Mouse (Mus musculus): Measurements from ENCODE around the gene Grm8.
"Not testable (repeated sequence)": the region's sequence is repeated elsewhere in the genome, so short reads cannot be mapped to it uniquely, and the experiment has no call there.

Grm8 gene

DNA sequence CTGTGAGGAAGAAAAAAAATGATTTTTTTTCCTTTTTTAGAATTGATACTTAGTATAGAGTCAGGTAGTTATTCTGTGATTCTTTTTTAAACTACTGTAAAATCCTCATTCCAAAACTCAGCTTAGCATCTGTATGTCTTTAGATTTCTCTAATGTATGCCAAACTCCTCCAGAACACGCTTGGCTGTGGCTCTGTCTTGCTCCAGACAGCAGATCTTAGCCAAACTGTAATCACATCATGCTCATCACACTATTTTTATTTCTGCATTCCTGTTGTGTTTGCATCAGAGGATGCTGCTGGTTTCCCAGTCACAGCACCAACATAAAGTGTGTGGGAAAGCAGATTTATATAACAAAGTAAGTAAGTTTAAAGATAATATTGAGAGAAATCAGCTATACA is 249.2 kb downstream of the Grm8 start:
- DNase-seq (ENCODE audit: low spot score): no peak

DNA sequence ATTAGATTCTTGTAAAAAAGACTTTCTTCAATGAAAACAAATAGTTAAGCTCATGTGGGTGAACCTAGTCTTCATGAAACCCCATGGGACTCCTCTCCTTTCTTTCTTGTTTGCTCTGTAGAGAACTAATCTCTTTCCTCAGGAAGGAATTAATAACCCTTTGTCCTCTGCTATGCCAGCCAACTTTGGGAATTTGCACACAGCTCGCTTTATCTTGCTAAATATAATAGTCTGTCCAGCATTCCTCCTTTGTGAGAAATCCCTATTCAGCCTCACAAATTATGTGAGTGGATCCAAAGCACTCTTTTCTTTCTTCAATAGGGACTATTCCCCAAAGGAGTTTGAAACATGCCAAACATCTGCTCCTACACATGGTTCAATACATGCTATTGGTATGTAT is 285.3 kb downstream of the Grm8 start:
- no peak for DNase-seq (ENCODE audit: low spot score)

DNA sequence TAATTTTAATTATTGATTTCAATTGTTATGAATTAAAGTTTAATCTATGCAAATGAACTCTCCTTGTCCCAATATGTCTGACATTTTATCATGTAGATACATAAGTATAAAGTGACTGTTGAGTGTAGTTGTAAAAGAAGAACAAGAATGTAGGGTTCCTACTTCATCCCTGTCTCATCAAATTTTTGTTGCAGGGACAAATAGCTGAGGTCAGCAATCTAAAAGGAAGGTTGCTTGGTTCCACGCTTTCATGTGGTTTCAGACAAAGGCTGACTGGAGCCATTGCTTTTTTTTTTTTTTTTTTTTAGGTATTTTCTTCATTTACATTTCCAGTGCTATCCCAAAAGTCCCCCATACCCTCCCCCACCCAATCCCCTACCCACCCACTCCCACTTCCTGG is 298.8 kb downstream of the Grm8 start:
- DNase-seq (ENCODE audit: low spot score): no peak

DNA sequence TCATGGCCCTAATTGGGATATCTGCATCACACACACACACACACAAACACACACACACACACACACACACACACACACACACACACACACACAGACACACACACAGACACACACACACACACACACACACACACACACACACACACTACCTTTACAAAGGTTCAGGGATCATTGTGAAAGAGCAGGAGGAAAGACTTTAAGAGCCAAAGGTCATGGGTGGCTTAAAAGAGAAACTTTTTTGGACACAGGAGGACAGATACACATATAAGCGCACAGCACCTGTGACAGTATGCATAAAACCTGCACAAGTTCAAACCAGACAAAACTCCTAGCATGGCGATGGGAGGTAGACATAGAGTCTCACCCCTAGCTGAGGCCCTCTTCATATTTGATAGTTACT is 315.2 kb downstream of the Grm8 start:
- DNase-seq (ENCODE audit: low spot score): not testable (repeated sequence)

DNA sequence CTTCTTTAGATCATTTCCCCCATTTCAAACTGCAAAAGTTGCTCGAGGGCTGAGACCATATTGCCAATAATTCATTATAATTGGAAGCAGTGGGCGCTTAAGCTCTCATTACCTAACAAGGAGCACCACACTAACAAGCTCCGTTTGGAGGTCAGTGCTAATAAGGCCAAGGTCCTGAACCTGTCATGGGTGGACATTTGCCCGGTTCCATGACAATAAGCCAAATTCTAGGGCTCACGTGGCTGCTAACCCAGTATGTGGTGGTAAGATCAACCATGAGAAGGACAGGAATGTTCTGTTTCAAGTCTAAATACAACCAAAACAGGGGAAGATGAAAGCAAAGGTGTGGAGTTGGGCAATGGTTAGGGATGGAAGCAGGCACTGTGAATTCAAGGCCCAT is 322.2 kb downstream of the Grm8 start:
- no peak for DNase-seq (ENCODE audit: low spot score)

DNA sequence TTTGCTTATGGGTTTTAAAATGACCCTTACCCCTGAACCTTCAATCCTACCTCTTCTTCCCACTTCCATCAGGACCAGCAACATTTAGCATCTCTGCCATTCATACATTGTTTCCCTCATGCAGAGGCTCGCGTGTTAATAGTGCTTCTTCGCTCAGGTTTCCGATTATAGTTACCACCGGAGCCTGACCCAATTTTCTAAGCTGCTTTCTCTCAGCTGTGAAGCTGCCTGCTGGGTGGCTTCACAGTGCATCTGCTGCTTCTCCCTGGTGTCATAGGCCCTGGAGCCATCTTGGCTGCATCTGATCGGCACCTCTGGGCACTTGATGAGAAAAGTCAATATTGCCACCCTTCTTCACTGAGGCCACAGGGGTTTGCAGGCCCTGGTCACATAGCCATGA is 325.0 kb downstream of the Grm8 start:
- no peak for DNase-seq (ENCODE audit: low spot score)

DNA sequence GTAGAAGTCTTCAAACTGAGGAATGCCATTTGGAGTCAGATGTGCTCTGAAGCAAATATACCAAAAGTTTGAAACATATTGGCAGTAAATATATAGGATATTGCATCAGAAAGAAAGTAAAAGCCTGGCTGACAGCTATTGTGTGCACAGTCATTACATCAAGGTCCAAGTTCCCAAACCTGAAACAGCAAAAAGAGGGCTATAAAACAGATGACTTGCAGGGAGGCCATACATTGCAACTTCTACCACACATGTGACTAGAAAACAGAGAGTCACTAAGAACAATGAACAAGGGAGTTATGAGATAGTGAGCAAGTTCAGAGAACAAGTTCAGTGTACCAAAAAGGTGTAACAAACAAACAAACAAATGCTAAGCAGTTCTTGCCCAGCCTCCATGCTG is 328.2 kb downstream of the Grm8 start:
- no peak for DNase-seq (ENCODE audit: low spot score)

DNA sequence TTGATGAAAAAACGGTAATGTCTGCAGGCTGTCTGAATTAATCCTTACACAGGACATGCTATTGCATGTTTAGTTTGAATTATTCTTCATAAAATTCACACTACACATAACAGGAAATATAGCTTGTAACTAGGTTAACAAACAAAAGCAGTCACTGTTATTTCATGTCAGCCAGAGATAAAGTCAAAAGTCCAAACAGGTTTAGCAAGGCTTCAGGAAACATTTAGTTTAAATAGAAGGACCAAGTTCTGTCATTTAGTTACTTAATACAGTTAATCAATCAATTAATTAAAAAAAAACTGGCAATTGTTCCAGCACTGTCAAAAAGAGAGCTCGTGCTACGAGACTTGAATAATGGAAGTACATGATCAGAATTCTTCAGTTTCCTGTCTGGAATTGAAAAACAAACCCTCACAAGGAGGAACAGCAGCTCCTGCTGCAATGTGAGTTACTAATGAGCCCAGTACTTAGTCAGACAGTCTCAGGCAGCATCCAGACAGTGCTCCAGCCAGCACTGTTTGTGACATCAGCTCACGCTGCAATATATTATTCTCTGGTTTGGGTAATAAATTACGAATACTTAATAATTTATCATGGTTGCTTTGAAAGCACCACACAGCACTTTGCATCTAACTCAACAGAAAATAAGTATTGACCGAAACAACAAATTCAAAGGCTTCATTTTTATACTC is 334.0 kb downstream of the Grm8 start:
- DNase-seq (ENCODE audit: low spot score): no peak

DNA sequence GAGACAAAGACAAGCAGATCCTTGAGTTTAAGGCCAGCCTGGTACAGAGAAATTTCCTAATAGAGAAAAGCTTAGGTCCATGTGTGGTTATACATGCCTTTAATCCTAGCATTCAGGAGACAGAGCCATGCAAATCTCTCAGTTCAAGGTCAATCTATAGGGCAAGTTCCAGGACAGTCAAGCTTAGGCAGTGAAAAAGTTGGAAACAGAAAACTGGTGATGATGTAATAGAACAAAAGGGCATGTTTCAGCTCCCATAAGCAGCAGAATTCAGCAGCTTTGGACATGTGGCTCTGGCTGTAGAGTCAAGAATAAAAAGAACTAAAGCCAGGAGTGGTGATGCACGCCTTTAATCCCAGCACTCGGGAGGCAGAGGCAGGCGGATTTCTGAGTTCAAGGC is 336.2 kb downstream of the Grm8 start:
- no peak for DNase-seq (ENCODE audit: low spot score)

DNA sequence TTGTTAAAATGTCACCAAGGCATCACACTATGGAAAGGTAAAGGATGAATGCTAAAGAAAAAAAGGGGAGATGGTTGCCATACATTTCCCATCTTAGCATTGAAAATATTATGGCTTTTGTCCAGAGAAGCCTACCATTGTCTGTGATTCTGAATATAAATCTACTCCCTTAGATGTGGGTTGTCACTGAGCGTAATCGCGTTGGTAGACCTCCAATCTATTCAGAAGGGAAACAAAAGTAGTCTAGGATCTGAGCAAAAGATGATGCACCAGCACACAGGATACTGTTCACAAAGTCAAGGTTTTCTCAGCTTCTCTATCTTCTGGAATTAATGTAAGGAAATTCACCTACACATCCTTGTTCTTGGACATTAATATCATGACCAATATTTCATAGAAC is 345.4 kb downstream of the Grm8 start:
- DNase-seq (ENCODE audit: low spot score): no peak

DNA sequence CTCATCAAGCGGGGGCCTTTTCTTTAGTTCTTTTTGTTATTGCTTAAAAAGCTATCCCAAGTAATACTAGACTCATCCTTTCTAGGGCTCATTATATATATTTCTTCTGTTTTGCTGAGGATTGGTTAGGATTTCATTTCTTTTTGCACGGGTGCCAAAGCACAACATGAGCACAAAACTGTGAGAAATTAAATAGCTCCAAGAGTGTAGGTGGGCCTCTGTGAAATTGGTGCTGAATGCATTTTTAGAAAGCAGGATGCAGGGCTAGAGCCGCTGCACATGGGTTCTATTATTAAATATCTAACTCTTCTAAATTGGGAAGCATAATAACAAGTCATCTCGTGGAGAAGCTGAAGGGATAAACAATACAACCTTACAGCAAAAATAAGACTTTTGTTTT is 345.8 kb downstream of the Grm8 start:
- no peak for DNase-seq (ENCODE audit: low spot score)

DNA sequence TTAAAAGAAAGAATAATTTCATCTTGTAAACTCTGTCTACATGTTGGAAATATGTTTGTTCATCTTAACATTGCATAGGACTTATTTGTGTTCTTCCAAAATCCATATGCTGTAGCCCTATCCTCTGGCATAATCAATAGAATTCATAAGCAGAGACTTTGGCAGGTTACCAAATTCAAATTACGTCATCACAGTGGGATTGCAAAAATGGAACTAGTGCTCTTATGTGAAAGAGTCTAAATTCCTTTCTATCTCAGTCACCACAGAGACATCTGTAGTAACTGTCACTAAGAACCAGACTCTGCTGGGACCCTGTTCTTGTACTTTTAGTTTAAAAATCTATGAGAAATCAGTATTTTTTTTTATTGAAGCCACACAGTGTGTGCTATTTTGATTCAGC is 352.7 kb downstream of the Grm8 start:
- no peak for DNase-seq (ENCODE audit: low spot score)

DNA sequence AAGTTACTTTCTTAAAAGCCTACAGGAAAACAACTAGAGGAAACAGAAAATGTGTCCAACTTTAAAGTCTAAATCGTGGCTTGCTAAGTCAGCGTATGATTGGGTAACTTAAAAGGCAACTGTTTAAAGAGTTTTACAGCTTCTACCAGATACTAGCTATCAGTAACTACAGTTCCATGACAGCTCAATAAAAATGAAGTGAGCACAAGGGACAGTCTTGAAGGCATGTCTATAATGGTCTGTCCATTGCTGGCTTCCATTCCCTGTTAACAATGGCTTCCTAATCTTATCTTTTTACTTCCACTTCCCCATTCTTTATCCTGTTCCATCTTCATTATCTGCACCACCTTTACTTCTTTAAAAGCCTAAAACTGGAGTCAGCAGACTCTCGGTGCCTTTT is 353.6 kb downstream of the Grm8 start:
- DNase-seq (ENCODE audit: low spot score): no peak

DNA sequence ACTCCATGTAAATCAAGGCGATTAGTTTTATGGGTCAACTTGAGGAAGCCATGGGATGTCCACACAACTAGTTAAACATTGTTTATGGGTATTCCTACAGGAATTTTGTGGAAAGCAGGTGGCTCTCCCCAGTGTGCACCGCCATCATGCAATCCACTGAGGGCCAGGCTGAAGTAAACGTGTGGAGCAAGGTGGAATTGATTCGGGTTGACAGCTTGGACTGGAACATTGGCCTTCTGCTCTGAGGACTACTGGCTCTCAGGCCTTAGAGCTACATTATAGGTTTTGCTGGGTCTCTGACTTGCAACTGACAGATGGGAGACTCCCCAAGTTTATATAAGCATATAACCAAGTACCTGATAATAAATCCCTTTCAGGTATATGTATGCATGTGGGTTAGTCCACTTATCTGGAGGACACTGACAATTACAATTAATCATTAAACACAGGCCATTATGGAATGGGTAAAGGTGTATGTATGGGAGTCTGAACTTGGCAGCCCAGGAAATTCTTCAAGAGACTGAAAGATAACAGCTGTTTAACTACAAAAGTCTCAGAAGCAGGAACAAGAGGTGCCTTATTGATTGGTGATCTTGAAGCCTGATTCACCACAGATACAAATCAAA is 359.2 kb downstream of the Grm8 start:
- DNase-seq (ENCODE audit: low spot score): no peak

DNA sequence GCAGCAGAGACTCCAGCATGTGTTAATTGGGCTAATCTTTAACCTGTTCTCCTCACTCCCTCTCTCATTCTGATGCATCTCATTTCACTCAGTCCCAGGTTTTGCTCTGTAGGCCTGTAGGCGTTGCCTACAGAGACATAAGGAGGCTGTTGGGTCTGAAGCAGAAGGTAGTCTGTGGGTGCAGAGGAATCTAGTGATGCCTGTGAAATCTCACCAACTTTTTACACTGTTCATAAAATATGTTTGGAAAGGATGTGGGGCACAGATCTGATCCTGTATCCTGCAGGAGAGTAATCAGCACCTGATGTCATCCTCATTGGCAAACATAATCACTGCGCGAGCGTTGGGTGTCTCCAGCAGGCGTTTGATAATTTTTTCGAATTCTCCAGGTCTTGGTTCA is 372.9 kb downstream of the Grm8 start:
- DNase-seq (ENCODE audit: low spot score): no peak

DNA sequence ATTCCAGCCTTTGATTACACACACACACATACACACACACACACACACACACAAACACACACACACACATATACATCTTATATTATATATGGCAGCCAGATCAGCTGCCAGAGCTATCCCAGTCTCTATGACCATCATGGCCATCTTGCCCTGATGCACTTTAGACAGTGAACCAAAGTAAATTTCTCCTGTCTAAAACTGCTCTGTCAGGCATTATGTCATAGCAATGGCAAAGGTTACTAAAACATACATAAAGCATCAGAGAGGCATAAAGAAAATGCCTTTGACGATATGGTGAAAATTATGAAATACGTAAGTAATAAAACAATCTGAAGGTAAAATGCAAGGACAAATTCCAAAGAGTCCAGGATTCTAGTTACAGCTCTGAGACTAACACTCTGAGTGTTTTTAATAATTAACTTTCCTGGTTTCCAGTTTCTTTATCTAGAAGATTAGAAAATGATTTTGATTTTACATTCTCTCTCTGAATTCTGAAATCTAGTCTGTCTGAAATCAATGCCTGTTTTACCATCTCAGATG is 381.6 kb downstream of the Grm8 start:
- no peak for DNase-seq (ENCODE audit: low spot score)

DNA sequence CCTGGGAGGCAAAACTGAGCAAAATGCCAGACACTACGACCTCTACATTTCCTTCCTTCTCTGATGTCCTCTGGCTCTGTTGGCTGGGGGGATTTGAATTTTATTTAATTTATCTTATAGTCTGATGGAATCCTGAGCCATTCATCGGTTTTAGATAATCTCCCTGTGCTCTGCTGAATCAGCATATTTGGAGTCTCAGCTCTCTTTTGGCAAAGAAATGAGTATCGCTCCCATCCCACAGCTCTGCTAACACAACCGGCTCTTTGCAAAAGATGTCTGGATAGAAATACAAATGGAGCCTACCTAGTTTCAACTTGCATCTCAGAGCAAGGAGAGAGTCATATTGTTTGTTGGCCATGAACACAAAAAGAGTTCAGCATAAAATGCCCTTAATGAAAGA is 388.5 kb downstream of the Grm8 start:
- no peak for DNase-seq (ENCODE audit: low spot score)

DNA sequence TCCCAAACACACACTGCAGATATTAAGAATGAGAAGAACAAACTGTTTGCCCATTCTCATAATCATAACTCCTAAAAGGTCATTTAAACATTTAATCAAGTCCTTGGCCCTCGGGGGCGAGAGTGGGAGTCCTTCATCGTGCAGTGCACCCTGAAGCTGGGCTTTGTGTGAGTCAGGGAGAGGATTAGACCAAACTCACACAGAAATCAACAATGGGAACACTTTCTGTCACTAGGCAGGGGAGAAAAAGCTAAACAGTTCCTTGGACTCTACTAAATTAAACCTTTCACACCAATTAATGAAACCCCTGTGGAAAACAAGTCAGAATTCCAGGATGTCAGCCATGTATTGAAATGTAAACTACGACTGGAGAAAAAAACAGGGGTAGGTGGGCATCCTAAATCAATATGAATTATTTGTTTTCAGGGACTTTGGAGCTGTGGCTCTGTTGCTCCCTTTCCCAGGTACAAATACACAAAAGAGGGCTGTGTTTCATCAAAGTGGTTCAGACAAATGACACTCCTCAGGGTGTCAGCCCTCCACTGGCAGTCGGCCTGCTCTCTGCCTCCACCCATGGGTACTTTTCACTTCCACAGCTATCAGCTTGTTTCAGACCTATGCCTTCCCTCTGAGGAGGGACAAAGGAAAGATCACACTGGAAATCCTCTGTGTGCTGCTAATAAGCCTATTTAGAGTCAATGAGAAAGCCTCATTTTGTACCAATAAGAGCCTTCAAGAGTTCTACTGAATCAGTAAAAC is 389.1 kb downstream of the Grm8 start:
- no peak for DNase-seq (ENCODE audit: low spot score)

DNA sequence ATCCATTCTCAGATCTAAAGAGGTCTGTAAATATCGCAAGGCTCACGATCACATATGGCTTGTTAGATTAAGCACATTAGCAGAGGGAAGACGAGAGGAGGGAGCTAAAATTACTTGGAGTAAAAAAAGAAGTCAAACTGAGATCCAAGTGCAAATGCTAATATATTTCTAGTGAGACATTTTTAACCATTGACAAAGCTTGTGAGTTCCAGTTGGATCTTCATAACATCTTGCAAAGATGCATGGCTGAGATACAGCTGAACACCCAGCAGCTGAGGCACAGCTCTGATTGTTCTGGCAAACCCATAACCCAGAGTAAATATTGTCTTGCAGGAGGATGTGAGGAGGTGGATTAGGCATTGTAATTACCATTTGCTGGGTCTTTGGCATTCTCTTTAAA is 445.6 kb downstream of the Grm8 start:
- DNase-seq (ENCODE audit: low spot score): no peak

DNA sequence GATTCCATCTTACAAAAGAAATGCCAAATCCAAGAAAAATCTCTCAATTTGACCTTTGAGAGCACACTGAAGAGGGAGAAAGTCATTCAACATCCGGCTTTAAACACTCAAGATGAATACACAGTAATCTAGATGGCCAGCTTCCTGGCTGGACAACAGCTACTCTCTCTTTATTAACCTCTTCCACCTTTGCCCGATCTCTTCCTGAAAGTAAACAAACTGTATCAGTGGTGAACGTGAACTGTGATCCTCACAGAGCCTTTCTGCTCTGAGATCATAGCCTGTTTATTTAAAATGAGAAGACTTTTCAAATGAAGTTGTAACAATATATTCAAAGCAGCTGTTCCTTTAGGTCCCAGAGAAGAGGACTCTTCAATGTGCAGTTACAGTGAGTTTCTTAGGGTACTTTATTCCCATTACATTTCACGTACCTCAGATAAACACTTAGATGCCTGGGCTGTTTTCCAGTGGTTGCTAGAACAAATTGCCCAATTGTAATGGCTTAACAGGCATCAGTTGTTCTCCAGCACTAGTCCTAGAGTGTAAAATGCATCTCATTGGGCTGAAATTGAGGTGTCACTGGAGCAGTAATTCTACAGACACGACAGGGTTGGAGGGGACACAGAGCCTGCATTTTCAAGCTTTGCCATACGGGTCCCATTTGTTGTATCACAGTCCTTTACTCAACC is 473.1 kb downstream of the Grm8 start:
- DNase-seq (ENCODE audit: low spot score): no peak

DNA sequence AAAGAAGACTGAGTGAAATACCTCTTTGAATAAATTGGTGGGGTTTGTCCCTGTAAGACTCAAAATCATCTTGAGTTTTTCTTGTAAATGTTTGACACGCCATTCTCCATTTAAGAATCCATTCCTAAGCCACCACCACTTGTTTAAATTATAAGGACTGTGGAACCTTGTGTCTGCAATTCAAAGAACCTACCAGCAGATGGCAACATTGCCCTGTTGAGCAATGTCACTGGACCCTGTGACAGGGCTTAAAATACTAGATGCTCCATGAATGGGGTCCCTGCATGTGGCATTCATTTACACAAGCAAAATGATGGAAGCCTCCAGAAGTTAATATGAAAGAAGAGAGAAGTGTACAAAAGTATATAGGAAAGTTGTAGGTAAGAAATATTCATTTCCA is 477.5 kb downstream of the Grm8 start:
- DNase-seq (ENCODE audit: low spot score): peak; percentile 40

DNA sequence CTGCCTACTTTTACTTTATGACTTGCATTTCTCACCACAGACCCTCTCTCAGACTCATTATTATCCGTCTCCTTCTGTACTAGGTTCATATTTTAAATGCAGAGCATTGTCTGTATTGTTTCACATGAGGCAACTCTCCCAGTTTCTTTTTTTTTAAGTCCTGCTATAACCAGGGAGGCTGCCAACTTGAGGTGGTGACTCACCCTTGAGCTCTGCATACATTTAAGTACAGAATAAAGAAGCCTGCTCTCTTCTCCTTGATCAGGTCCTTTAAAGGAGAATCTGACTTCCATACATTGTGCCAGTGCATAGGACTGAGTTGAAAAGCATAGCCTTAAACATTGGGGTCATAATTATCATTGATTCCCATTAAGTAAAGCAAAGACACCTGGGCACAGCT is 488.5 kb downstream of the Grm8 start:
- DNase-seq (ENCODE audit: low spot score): no peak

DNA sequence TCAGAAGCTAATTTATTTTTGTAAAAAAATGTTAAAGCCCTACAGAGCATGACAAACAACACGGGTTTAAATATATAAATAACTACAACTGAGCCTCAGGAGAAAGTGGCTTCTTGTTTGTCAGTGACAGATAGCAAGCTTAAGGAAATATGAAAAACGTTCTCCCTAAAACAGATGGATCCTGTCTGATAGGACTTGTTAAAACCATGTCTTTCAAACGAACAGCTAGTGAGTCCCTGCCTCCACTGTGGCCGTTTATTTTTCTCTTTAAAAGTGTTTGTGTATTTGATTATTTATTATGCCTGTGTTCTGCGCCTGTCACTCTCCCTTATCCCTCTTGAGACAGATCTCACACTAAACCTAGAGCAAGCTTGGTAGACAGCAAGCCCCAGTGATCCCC is 489.9 kb downstream of the Grm8 start:
- no peak for DNase-seq (ENCODE audit: low spot score)
